Mouse (Mus musculus) embryonic facial prominence, embryonic 15.5 days (tissue): Measurements from ENCODE around the gene Xrn2. TPM values are rescaled to one million over a fixed set of nuclear protein-coding genes. Genes with fewer than 3 reads are reported as not detected.
A peak's percentile ranks its signal among the peaks of the same experiment; 100 is the strongest.

Experiments used
- ATAC-seq: fragments of 200-750 bp; cut with Nextera tagmentation; 2 replicates; pipeline ENCODE4 v1.8.0; 2017; ENCODE audit warnings: low read depth, moderate TSS enrichment; ENCODE audit not compliant: insufficient number of reproducible peaks, low FRiP score, low TSS enrichment
- H3K27ac ChIP-seq: fragments of 300-500 bp; sonication (generic); replicated peaks from 2 replicates; pipeline ENCODE4 v1.5.1; 2015; ENCODE audit warnings: mild to moderate bottlenecking, inconsistent platforms
- H3K27me3 ChIP-seq: fragments of 300-500 bp; sonication (generic); 2 replicates; pipeline ENCODE4 v1.6.1; 2015; ENCODE audit warnings: inconsistent platforms
- H3K36me3 ChIP-seq: fragments of 300-500 bp; sonication (generic); 2 replicates; pipeline ENCODE4 v1.6.1; 2015; ENCODE audit warnings: mild to moderate bottlenecking, inconsistent platforms
- H3K4me1 ChIP-seq: fragments of 300-500 bp; sonication (generic); 2 replicates; pipeline ENCODE4 v1.6.1; 2015; ENCODE audit warnings: inconsistent platforms
- H3K4me2 ChIP-seq: fragments of 300-500 bp; sonication (generic); replicated peaks from 2 replicates; pipeline ENCODE4 v1.6.1; 2015; ENCODE audit warnings: mild to moderate bottlenecking, inconsistent platforms
- H3K4me3 ChIP-seq: fragments of 300-500 bp; sonication (generic); replicated peaks from 2 replicates; pipeline ENCODE4 v1.5.1; 2015; ENCODE audit warnings: mild to moderate bottlenecking, inconsistent platforms
- H3K9ac ChIP-seq: fragments of 300-500 bp; sonication (generic); 2 replicates; pipeline ENCODE4 v1.6.1; 2015; ENCODE audit warnings: inconsistent platforms
- H3K9me3 ChIP-seq: fragments of 300-500 bp; sonication (generic); replicated peaks from 2 replicates; pipeline ENCODE4 v1.6.1; 2016; ENCODE audit warnings: inconsistent platforms
- WGBS: fragments of 180-500 bp; shearing (Covaris S2); methylation state at CpG from one replicate; pipeline ENCODE4 v1.1.7; 2015; 5-methylcytosine and 5-hydroxymethylcytosine counted together
- polyA plus RNA-seq: library from polyadenylated mRNA; unstranded; fragments of >200 nt; fragmentation: Nextera tagmentation; extraction: Ambion mirVana; gene quantifications from 2 replicates; pipeline ENCODE4 v1.2.1, GENCODE M21; 2015

Xrn2 gene
- polyA plus RNA-seq, 1 experiment from 2014 or later = 65.8 TPM

DNA sequence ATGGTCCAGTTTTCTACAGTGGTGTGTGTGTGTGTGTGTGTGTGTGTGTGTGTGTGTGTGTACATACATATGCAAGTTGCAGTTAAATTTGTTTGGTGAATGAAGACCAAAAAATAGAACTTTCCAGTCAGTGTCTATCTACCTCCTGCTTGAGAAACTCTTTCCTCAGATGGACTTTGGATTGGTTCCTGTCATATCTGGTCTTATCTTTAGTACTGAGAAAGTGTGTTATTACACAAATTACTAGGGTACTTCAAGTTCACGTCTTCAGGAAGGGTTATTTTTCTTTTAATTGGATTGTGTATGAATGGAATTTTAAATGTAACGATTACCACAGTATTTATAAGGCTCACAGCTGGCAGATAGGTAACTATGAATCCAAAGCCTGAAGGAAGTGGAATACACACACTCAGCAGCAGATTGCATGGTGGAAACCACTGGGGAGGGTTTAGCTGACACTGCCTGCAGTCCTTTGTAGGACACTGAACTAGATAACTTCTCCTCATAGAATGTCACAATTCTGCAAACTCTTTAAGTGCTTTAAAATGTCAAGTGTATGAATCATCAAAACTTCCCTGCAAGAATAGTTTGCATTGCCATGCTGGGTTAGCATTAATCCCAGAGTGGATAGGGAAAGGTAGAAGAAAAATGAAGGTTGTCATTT lies 40.6 kb downstream of the Xrn2 start:
- peaks cover 42% of the 10 kb centered on the region for H3K36me3 ChIP-seq
- no peak overlapping the region for H3K27ac ChIP-seq

DNA sequence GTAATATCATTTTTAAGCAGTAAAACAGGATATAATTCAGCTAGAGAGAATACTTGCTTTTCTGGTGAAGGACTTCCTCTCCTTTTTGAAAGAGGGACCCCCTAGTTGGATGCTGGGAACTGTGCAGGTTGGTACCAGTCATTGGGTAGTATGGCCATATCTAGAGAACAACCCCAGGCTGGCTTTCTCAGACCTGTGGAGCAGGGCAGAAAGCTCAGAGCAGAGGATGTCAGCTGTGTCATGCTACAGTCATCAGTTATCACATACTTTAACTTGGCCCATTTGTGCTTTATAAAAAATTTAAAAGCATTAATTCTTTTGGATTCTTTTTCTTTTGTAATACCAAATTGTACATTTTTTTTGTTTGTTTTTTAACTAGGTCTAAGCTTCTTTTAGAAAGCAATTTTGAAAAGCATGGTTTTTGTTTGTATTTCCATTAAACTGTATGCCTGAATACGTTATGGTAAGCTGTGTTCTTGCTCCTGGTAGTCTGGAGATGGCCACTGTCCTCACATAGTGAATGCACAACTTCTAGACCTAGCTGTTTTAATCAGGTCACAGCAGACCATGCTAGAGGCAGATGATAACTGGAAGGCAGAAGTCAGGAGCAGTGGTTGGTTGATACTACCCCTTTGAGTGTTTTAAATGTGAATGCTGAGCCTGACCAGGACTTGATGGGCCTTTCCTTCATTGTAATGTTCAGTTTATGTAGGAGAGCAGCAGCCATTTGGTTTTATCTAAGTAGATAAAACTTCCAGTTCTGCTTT lies 54.9 kb downstream of the Xrn2 start:
- H3K4me3 ChIP-seq = no peak overlapping the region
- H3K36me3 ChIP-seq = peaks cover 18% of the 10 kb centered on the region; the same call in 1 of the 2 replicates
- WGBS = 87% methylated on average over 1 of the region's 1 CpGs
- H3K27me3 ChIP-seq = no peaks in the 10 kb centered on the region
- no peak overlapping the region for H3K27ac ChIP-seq
- no peaks in the 10 kb centered on the region for H3K9me3 ChIP-seq
- no peak overlapping the region for H3K9ac ChIP-seq
- H3K4me2 ChIP-seq = no peak overlapping the region
- ATAC-seq = no peak
- no peaks in the 10 kb centered on the region for H3K4me1 ChIP-seq

More for the DNA sequence above, 40.6 kb downstream of the Xrn2 start:
- no peaks in the 10 kb centered on the region for H3K9me3 ChIP-seq
- no peaks in the 10 kb centered on the region for H3K4me1 ChIP-seq
- H3K27me3 ChIP-seq = no peaks in the 10 kb centered on the region
- no peak for ATAC-seq
- no peak overlapping the region for H3K4me3 ChIP-seq
- no peak overlapping the region for H3K4me2 ChIP-seq
- 87% methylated on average over 2 of the region's 2 CpGs for WGBS
- no peak overlapping the region for H3K9ac ChIP-seq

DNA sequence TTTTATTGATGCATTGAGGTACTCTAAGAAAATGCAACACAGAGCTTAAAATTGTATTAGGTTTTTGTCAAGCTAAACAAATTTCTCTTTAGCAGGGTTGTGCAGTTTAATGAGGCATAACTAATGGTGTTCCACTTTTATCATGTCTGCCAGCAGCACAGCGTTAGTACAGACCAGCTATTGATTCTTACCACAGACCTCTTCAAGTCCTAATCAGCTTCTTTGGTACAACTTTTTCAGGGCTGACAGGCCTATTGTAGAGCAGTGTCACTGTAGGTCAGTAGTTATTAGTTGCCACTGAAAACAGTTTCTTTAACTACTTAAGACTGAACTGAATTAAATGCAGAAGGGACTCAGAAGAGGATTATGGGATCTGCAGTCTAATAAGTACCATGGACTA lies 56.3 kb downstream of the Xrn2 start:
- Histone ChIP-seq H3K27me3 (no peaks in the 10 kb centered on the region), H3K9ac (no peak overlapping the region), H3K4me1 (no peaks in the 10 kb centered on the region), H3K27ac (no peak overlapping the region), H3K4me2 (no peak overlapping the region), H3K36me3 (peaks cover 18% of the 10 kb centered on the region), H3K4me3 (no peak overlapping the region), H3K9me3 (no peaks in the 10 kb centered on the region)
- no peak for ATAC-seq
- WGBS = 44% methylated on average over 1 of the region's 1 CpGs

DNA sequence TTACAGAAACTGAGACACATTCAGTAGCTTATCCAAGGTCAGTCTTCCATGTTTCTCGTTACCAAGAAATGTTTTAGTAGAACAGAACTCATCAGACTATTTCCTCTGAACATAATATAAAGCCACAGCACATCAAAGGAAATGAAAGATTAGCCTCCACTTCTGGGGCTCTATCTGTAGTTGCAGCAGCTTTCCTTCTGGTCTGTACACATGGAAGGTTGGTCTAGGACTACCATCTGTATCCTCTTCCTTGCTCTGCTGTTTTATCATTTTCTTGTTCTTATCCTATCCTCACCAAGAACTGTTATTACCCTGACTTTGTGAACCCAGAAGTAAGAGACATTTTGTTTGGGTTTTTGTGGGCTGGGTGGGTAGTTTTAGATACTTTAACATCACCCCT lies 57.5 kb downstream of the Xrn2 start:
- no peak overlapping the region for H3K9ac ChIP-seq
- H3K27me3 ChIP-seq = no peaks in the 10 kb centered on the region
- H3K9me3 ChIP-seq = no peaks in the 10 kb centered on the region
- 93% methylated on average over 1 of the region's 1 CpGs for WGBS
- no peaks in the 10 kb centered on the region for H3K4me1 ChIP-seq
- H3K27ac ChIP-seq = no peak overlapping the region
- H3K4me3 ChIP-seq = no peak overlapping the region
- no peak for ATAC-seq
- peaks cover 14% of the 10 kb centered on the region for H3K36me3 ChIP-seq
- no peak overlapping the region for H3K4me2 ChIP-seq

DNA sequence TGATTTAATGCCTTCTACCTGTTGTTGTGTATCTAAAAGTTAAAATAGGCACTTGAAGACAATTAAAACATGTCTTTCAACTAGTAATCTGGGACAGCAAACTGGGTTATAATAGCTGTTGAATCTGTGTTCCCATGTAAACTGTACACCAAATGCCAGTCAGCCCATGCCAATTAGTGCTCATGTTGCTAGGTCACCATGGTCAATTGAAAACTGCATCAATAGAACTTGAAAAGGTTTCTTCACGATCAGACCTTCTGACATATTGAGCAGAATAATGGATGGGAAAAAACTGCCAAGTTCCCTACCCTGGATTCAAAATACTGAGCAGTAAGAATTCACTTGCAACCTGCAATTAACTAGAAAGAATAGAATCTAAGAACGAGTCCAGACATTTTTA lies 61.2 kb downstream of the Xrn2 start:
- Histone ChIP-seq H3K27me3 (peaks cover 3% of the 10 kb centered on the region), H3K36me3 (peaks cover 14% of the 10 kb centered on the region), H3K4me2 (no peak overlapping the region), H3K4me1 (no peaks in the 10 kb centered on the region), H3K9me3 (no peaks in the 10 kb centered on the region), H3K9ac (no peak overlapping the region), H3K4me3 (no peak overlapping the region), H3K27ac (no peak overlapping the region)
- 68% methylated on average over 2 of the region's 2 CpGs for WGBS
- no peak for ATAC-seq

DNA sequence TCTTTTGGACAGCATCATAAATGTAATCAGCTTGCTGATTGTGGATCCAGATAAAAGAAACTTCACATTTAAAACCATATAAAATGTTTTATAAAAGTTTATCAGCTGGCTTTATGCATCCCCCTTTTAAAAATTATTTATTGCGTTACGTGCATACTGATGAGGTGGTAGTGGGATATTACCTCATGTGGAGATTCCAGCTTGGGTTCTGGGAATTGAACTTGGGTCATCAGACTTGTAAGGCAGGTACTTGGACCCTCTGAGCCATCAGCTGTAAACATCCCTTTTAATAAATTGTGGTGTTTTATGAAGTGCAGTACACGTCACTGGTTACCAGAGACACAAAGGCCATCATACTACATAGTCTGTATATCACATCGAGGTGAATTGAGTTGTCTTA lies 61.6 kb downstream of the Xrn2 start:
- Histone ChIP-seq H3K36me3 (peaks cover 14% of the 10 kb centered on the region), H3K27me3 (peaks cover 8% of the 10 kb centered on the region), H3K4me1 (no peaks in the 10 kb centered on the region), H3K4me3 (no peak overlapping the region), H3K9ac (no peak overlapping the region), H3K27ac (no peak overlapping the region), H3K4me2 (no peak overlapping the region), H3K9me3 (no peaks in the 10 kb centered on the region)
- 82% methylated on average over 4 of the region's 4 CpGs for WGBS
- ATAC-seq = no peak

DNA sequence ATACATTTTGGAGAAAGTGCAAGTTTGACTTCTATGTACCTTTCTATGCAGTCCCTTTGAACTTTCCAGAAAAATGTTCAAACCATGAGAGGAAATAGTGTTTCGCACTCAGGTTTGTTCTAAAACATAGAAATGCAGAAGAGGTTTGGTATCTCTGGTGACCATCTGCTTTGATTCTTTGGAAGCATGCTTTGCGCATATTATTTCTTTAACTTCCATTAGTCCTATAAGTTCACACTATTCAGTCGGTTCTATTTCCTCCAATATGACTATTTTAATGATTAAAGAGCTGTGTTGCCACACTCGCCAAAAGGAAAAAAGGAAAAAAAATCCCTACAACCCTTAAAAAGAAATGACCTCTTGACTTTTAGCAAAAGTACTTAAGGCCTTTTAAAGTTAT lies 69.6 kb downstream of the Xrn2 start:
- Histone ChIP-seq H3K9me3 (no peaks in the 10 kb centered on the region), H3K27me3 (peaks cover 74% of the 10 kb centered on the region), H3K36me3 (no peaks in the 10 kb centered on the region; the same call in 1 of the 2 replicates), H3K27ac (no peak overlapping the region), H3K4me3 (no peak overlapping the region), H3K9ac (no peak overlapping the region), H3K4me1 (peaks cover 19% of the 10 kb centered on the region), H3K4me2 (no peak overlapping the region)
- WGBS = 68% methylated on average over 4 of the region's 4 CpGs
- no peak for ATAC-seq

DNA sequence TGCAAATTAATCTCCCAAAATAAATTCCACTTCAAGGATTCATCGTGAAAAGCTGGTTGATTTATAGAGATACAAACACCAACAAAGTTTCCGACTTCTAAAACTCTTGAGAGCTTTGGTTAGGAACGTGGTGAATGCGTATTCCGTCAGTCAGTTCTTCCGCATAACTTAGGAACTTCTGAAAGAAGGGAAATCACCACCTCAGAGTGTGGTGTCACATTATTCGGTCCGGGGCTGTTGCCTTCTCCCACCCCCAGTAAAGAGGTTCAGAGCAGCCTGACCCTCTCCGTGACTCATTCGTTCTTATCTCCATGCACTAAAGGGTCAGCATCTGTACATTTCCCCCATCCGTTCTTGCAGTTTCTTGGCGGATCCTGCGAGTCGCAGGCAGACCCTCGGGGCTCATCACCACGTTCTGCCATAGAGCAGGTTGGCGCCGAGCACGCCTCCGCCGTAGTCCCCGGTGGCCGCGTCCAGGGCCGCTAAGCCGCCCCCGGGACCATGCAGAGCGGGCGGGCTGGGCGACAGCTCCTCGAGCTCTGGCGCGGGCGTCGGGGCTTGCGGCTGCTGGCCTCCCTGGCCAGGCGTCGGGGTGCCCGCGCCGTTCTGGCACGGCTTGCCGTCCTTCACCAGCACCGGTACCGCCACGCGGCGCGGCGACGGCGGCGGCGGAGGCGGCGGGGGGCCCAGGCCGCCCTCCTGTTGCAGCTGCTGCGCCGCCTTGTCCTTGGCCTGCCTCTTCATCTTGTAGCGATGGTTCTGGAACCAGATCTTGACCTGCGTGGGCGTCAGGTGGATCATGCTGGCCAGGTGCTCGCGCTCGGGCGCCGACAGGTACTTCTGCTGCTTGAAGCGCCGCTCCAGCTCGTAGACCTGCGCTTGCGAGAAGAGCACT lies 70.9 kb downstream of the Xrn2 start:
- peaks cover 78% of the 10 kb centered on the region for H3K27me3 ChIP-seq
- peak overlapping the region; percentile 58 for H3K4me2 ChIP-seq
- H3K9ac ChIP-seq = no peak overlapping the region
- H3K9me3 ChIP-seq = no peaks in the 10 kb centered on the region
- H3K27ac ChIP-seq = no peak overlapping the region
- under 1% methylated on average over 70 of the region's 72 CpGs for WGBS
- H3K4me1 ChIP-seq = peaks cover 19% of the 10 kb centered on the region
- no peaks in the 10 kb centered on the region for H3K36me3 ChIP-seq
- ATAC-seq = no peak
- peak overlapping the region; percentile 40 for H3K4me3 ChIP-seq

DNA sequence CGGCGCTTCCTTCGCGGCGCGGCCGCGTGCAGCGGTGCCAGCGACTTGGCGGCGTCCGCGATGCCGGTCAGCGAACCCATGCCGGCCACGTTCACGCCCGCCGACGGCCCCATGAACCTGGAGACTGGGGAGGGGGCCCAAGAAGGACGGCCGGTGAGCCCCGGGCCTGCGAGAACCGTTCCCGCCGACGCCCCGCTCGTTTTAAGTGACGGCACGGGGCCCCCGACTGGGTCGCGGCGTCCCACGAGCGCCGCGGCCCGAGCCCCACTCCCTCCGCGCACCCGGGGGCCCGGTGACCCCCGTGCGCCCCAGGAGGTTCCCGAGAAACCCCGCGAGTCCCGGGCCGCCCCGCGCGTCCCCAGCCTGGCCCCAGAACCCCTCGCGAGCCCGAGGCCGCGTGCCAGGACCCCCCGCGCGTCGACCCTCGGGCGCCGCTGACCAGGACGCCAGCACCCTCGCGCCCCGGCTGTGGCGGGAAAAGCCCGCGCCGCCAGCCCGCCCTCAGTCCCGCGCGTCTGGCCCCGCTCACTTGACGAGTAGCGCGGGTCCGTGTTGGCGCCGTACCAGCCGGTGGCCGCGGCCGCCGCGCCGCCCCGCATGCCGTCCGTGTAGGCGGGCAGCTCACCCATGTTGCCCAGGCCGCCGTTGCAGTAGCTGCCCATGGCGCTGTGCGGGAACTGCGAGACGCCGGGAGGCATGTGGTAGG lies 71.7 kb downstream of the Xrn2 start:
- Histone ChIP-seq H3K4me1 (peaks cover 19% of the 10 kb centered on the region), H3K27ac (no peak overlapping the region), H3K9ac (no peak overlapping the region), H3K27me3 (peaks cover 70% of the 10 kb centered on the region), H3K36me3 (no peaks in the 10 kb centered on the region), H3K4me3 (peak overlapping the region; percentile 40), H3K9me3 (no peaks in the 10 kb centered on the region), H3K4me2 (peak overlapping the region; percentile 58)
- 2% methylated on average over 105 of the region's 106 CpGs for WGBS
- peak; percentile 67 for ATAC-seq

DNA sequence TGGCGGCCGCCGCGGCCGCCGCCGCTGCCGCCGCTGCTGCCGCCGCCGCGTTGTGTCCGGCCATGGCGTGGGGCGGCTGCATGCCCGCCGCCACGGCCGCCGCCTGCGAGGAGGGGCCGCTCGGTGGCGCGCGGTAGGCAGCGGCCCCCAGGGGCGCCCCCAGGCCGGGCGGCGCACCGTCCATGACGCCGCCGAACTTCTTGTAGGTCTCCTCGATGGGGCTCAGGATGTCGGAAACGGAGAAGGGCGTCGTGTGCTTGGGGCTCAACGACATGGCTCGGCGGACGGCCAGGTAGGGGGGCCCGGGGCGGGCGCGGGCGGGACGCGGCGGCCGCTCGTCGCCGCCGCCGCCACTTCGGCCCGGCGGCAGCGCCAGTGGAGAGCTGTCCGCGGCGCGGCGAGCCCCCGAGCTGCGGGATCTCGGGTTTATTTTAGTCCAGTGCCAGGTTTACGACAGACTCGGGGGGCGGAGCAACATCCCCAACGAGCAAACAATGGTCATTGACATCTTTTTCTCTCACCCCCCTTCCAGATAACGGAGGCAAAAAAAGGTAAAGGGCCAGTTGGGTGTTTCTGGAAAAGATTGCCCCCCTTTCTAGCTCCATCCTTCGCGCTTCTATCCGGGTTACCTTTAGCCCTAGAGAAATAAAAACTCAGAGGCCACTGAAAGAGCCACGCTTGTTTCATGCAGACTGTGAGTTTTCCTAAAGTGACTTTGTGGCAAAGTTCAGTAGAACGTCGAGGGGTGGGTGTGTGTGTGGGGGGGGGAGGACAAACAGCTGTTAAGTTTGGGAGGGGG lies 72.5 kb downstream of the Xrn2 start, which contains the start of gene Nkx2-4:
Gene Nkx2-4, minus strand, starts transcription at position 374 of the 799 bp plus-strand sequence.
- WGBS = under 1% methylated on average over 72 of the region's 82 CpGs
- Histone ChIP-seq H3K9me3 (no peaks in the 10 kb centered on the region), H3K27ac (no peak within 1 kb of the TSS), H3K4me1 (peaks cover 19% of the 10 kb centered on the region), H3K9ac (no peak within 1 kb of the TSS), H3K27me3 (peaks cover 69% of the 10 kb centered on the region), H3K4me2 (peak within 1 kb of the TSS; percentile 58), H3K4me3 (peak within 1 kb of the TSS; percentile 40), H3K36me3 (no peaks in the 10 kb centered on the region)
- ATAC-seq = no peak
